Mouse (Mus musculus): Measurements from ENCODE around the gene Olfr615. TPM values are rescaled to one million over a fixed set of nuclear protein-coding genes. Genes with fewer than 3 reads are reported as not detected.
"Not testable (repeated sequence)": the region's sequence is repeated elsewhere in the genome, so short reads cannot be mapped to it uniquely, and the experiment has no call there.

Gene Olfr615
- polyA plus RNA-seq (2015; fragmentation: Nextera tagmentation; extraction: Ambion mirVana): not detected in 2 replicates

DNA sequence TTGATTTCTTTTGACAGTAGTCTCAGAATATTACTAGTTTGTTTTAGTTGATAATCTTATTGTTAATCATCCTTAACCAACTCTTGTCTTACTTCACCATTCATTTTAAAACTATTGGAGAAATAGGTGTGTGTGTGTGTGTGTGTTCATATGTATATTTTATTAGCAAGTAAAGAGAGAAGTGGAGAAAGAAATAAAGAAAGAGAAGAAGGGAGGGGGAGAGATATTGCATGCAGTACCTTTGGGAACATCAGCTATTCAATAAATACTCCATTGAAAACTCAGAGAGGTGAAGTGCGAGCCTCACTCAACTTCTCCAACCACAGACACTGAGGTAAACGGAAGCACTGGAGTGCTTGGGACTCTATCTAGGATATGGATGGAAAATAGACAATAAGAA lies at the start of gene Olfr615:
Gene Olfr615, plus strand, starts transcription at position 301 of the 400 bp plus-strand sequence.
- Histone ChIP-seq H3K27ac (ENCODE audit: low read length) (no peak within 1 kb of the TSS), H3K27me3 (ENCODE audit: control insufficient read depth, insufficient read depth, low read length) (no peaks in the 10 kb centered on the region), H3K4me1 (ENCODE audit: control insufficient read depth, insufficient read depth, low read length) (no peaks in the 10 kb centered on the region), H3K9ac (ENCODE audit: low read length) (no peak within 1 kb of the TSS), H3K4me2 (ENCODE audit: low read depth, low read length) (no peak within 1 kb of the TSS), H3K4me3 (ENCODE audit: low read length) (no peak within 1 kb of the TSS), H3K9me3 (replicated peaks; ENCODE audit: control insufficient read depth, low read length) (no peaks in the 10 kb centered on the region), H3K36me3 (ENCODE audit: control insufficient read depth, insufficient read depth) (no peaks in the 10 kb centered on the region)
- 66% methylated on average over 2 of the region's 2 CpGs for WGBS
- no peak for ATAC-seq (replicated peaks; ENCODE audit: extremely low read depth, insufficient read depth, low FRiP score)

DNA sequence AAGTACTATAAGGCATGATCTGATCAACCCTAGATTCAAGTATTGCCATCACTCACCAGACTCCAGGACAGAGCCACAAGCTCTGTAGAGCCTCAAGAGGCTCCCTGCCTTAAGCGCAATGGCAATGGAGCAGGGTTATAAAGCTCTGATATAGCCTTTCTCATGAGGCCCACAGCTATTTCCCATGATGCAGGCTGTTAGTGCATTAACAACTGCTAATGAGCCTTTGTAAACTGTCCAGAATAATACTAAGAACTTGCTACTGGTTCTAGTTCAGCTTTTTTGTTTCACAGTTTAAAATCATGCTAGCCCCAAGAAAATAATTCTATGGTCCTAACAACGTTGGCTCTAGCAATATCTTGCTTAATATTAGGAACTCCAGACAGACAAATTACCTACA lies 43.9 kb upstream of the Olfr615 start, which contains the start of gene Olfr610:
Gene Olfr610, minus strand, starts transcription at position 101 of the 400 bp plus-strand sequence.
- no peak for ATAC-seq (replicated peaks; ENCODE audit: extremely low read depth, insufficient read depth, low FRiP score)
- Histone ChIP-seq H3K9me3 (replicated peaks; ENCODE audit: control insufficient read depth, low read length) (no peaks in the 10 kb centered on the region), H3K4me2 (ENCODE audit: low read depth, low read length) (no peak within 1 kb of the TSS), H3K27me3 (ENCODE audit: control insufficient read depth, insufficient read depth, low read length) (no peaks in the 10 kb centered on the region), H3K36me3 (ENCODE audit: control insufficient read depth, insufficient read depth) (no peaks in the 10 kb centered on the region), H3K27ac (ENCODE audit: low read length) (no peak within 1 kb of the TSS), H3K4me1 (ENCODE audit: control insufficient read depth, insufficient read depth, low read length) (peaks cover 2% of the 10 kb centered on the region; the same call in 1 of the 2 replicates), H3K9ac (ENCODE audit: low read length) (no peak within 1 kb of the TSS), H3K4me3 (ENCODE audit: low read length) (no peak within 1 kb of the TSS)
- WGBS: 68% methylated on average over 2 of the region's 2 CpGs

DNA sequence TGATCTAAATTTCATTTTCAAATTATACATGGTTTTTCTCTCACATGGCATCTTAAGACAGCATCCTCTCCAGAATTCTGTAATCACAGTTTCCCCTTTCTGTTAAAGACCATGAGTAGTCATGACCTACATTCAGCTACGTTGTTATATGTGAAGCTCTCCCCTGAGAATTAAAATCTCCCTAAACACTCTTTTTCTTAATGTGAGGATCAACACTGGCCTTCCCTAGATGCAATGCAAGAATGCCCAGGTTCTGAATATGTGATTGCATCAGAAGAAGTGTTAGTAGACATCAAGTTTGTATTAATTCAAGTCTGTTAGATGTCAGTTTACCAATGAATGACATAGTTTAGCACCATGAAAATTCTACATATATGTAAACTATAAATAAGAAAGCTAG lies 35.1 kb upstream of the Olfr615 start, which contains the start of gene Olfr611:
Gene Olfr611, minus strand, starts transcription at position 101 of the 400 bp plus-strand sequence.
- H3K4me3 ChIP-seq (ENCODE audit: low read length); H3K4me2 ChIP-seq (ENCODE audit: low read depth, low read length); H3K9ac ChIP-seq (ENCODE audit: low read length); ATAC-seq (replicated peaks; ENCODE audit: extremely low read depth, insufficient read depth, low FRiP score); H3K9me3 ChIP-seq (replicated peaks; ENCODE audit: control insufficient read depth, low read length); H3K36me3 ChIP-seq (ENCODE audit: control insufficient read depth, insufficient read depth); H3K27me3 ChIP-seq (ENCODE audit: control insufficient read depth, insufficient read depth, low read length); H3K4me1 ChIP-seq (ENCODE audit: control insufficient read depth, insufficient read depth, low read length); H3K27ac ChIP-seq (ENCODE audit: low read length): not testable (repeated sequence)
- WGBS: 54% methylated on average over 1 of the region's 1 CpGs

DNA sequence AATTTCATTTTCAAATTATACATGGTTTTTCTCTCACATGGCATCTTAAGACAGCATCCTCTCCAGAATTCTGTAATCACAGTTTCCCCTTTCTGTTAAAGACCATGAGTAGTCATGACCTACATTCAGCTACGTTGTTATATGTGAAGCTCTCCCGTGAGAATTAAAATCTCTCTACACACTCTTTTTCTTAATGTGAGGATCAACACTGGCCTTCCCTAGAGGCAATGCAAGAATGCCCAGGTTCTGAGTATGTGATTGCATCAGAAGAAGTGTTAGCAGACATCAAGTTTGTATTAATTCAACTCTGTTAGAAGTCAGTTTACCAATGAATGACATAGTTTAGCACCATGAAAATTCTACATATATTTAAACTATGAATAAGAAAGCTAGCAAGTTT lies 13.3 kb upstream of the Olfr615 start, which contains the start of gene Olfr612:
Gene Olfr612, minus strand, starts transcription at position 101 of the 400 bp plus-strand sequence.
- H3K9ac ChIP-seq (ENCODE audit: low read length); H3K27me3 ChIP-seq (ENCODE audit: control insufficient read depth, insufficient read depth, low read length); H3K4me3 ChIP-seq (ENCODE audit: low read length); H3K36me3 ChIP-seq (ENCODE audit: control insufficient read depth, insufficient read depth); ATAC-seq (replicated peaks; ENCODE audit: extremely low read depth, insufficient read depth, low FRiP score); H3K4me1 ChIP-seq (ENCODE audit: control insufficient read depth, insufficient read depth, low read length); H3K4me2 ChIP-seq (ENCODE audit: low read depth, low read length); H3K9me3 ChIP-seq (replicated peaks; ENCODE audit: control insufficient read depth, low read length); H3K27ac ChIP-seq (ENCODE audit: low read length): not testable (repeated sequence)
- 70% methylated on average over 2 of the region's 2 CpGs for WGBS

DNA sequence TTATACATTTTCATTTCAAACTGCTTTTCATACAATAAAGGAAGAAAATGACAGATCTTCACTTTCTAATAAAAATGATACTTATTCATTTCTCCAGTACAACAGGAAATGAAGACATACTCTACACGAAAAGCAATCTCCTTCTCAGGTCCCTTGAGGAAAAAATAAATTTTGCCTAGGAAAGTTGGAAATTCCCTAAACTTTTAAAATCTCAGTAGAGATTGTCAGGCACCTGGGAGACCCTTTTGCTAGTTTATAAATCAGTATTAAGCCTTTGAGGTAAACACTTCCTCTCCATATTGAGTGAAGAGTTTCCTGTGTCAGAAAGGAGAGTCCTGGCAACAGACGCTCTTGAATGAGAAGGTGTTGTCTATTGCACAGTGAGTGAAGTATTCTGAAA lies 8.1 kb upstream of the Olfr615 start, which contains the start of gene Olfr613:
Gene Olfr613, plus strand, starts transcription at position 301 of the 400 bp plus-strand sequence.
- Histone ChIP-seq H3K4me3 (ENCODE audit: low read length) (no peak within 1 kb of the TSS), H3K4me2 (ENCODE audit: low read depth, low read length) (no peak within 1 kb of the TSS), H3K4me1 (ENCODE audit: control insufficient read depth, insufficient read depth, low read length) (no peaks in the 10 kb centered on the region), H3K36me3 (ENCODE audit: control insufficient read depth, insufficient read depth) (no peaks in the 10 kb centered on the region), H3K9ac (ENCODE audit: low read length) (no peak within 1 kb of the TSS), H3K27me3 (ENCODE audit: control insufficient read depth, insufficient read depth, low read length) (no peaks in the 10 kb centered on the region), H3K9me3 (replicated peaks; ENCODE audit: control insufficient read depth, low read length) (0 out of 2 replicates have a peak, but pooled peaks cover 4% of the 10 kb centered on the region), H3K27ac (ENCODE audit: low read length) (no peak within 1 kb of the TSS)
- no peak for ATAC-seq (replicated peaks; ENCODE audit: extremely low read depth, insufficient read depth, low FRiP score)
- 60% methylated on average over 2 of the region's 2 CpGs for WGBS

DNA sequence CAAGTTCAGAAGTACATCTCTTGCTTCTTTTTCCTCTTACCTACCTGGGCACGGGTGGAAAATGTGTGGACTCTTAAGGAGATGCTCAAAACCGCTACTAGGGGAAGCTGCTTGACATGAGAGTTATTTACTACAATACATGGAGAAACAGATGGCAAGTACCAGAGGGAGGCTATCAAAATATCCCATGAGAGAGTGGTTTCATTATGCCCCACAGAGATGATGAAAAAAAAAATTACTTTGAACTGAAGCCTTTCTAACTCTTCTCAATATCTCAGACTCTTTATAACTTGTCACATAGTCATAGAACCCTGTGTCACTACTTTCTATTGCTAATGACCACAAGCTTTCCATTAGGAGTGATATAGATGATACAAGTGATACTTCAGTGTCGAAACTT lies 13.2 kb downstream of the Olfr615 start, which contains the start of gene Olfr616:
Gene Olfr616, minus strand, starts transcription at position 101 of the 400 bp plus-strand sequence.
- no peak within 1 kb of the TSS for H3K4me3 ChIP-seq (ENCODE audit: low read length)
- H3K27me3 ChIP-seq (ENCODE audit: control insufficient read depth, insufficient read depth, low read length): no peaks in the 10 kb centered on the region
- no peaks in the 10 kb centered on the region for H3K36me3 ChIP-seq (ENCODE audit: control insufficient read depth, insufficient read depth)
- WGBS: 82% methylated on average over 3 of the region's 3 CpGs
- no peak for ATAC-seq (replicated peaks; ENCODE audit: extremely low read depth, insufficient read depth, low FRiP score)
- no peak within 1 kb of the TSS for H3K4me2 ChIP-seq (ENCODE audit: low read depth, low read length)
- H3K27ac ChIP-seq (ENCODE audit: low read length): no peak within 1 kb of the TSS
- H3K9me3 ChIP-seq (replicated peaks; ENCODE audit: control insufficient read depth, low read length): no peaks in the 10 kb centered on the region
- H3K4me1 ChIP-seq (ENCODE audit: control insufficient read depth, insufficient read depth, low read length): no peaks in the 10 kb centered on the region
- no peak within 1 kb of the TSS for H3K9ac ChIP-seq (ENCODE audit: low read length)

DNA sequence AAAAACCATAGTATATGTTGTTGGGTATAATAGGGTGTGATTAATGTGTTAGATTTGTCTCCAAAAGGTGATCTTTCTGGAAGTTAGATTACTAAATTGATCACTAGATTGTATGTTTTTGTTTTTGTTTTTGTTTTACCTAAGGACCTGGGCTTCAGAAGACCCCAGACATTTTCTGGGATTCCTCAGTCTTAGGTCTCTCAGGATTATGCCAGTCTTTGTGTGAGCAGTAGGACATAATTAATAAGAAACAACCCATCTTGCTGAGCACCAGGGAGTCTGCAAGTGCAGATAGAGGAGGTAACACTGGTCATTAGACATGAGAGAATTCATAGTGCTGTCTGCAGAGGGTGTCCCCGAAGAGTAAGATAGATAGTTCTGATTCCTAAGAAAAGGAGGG lies 16.9 kb downstream of the Olfr615 start, which contains the start of gene Olfr617:
Gene Olfr617, plus strand, starts transcription at position 301 of the 400 bp plus-strand sequence.
- no peak for ATAC-seq (replicated peaks; ENCODE audit: extremely low read depth, insufficient read depth, low FRiP score)
- Histone ChIP-seq H3K27ac (ENCODE audit: low read length) (no peak within 1 kb of the TSS), H3K4me1 (ENCODE audit: control insufficient read depth, insufficient read depth, low read length) (no peaks in the 10 kb centered on the region), H3K9me3 (replicated peaks; ENCODE audit: control insufficient read depth, low read length) (no peaks in the 10 kb centered on the region), H3K9ac (ENCODE audit: low read length) (no peak within 1 kb of the TSS), H3K4me3 (ENCODE audit: low read length) (no peak within 1 kb of the TSS), H3K27me3 (ENCODE audit: control insufficient read depth, insufficient read depth, low read length) (no peaks in the 10 kb centered on the region), H3K4me2 (ENCODE audit: low read depth, low read length) (no peak within 1 kb of the TSS), H3K36me3 (ENCODE audit: control insufficient read depth, insufficient read depth) (no peaks in the 10 kb centered on the region)
- WGBS: 64% methylated on average over 1 of the region's 1 CpGs

DNA sequence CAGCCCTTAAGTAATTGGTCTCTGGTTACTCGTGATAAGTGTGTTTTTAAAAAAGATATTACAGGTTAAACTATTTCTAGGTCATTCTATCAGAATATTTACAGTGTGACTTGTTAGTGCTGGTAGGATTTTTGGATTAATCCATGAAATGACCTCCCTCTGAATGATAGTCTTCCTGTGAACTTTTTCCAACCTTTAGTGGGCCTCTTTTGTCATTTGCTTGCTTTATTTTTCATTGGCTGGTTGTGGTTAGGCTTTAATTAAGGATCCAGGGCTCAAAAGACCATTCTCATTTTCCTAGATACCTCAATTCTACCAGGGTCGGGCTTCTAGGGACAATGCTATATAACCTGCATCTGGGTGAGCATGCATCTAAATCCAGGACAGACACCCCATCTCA lies 33.9 kb downstream of the Olfr615 start, which contains the start of gene Olfr618:
Gene Olfr618, plus strand, starts transcription at position 301 of the 400 bp plus-strand sequence.
- 57% methylated on average over 2 of the region's 2 CpGs for WGBS
- H3K9me3 ChIP-seq (replicated peaks; ENCODE audit: control insufficient read depth, low read length): no peaks in the 10 kb centered on the region
- H3K4me3 ChIP-seq (ENCODE audit: low read length): no peak within 1 kb of the TSS
- no peak for ATAC-seq (replicated peaks; ENCODE audit: extremely low read depth, insufficient read depth, low FRiP score)
- H3K4me2 ChIP-seq (ENCODE audit: low read depth, low read length): no peak within 1 kb of the TSS
- no peaks in the 10 kb centered on the region for H3K27me3 ChIP-seq (ENCODE audit: control insufficient read depth, insufficient read depth, low read length)
- no peaks in the 10 kb centered on the region for H3K36me3 ChIP-seq (ENCODE audit: control insufficient read depth, insufficient read depth)
- H3K27ac ChIP-seq (ENCODE audit: low read length): no peak within 1 kb of the TSS
- H3K4me1 ChIP-seq (ENCODE audit: control insufficient read depth, insufficient read depth, low read length): no peaks in the 10 kb centered on the region
- no peak within 1 kb of the TSS for H3K9ac ChIP-seq (ENCODE audit: low read length)

DNA sequence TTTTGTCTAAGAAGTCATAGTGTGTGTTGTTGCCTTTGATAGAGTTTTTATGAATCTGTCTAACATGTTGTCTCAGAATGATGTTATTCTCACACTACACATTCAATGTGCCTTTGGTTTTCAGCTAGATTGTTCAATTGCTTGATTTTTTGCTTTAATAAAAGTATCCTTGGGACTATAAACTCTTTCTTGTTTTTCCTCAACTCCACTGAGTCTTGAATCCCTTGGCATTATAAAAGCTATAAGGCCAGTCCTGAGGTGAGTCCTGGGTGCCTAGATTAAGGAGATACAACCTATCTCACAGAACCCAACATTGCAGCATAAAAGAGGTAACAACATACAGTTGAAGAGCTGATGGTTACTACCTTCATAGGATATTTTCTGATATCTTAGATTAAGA lies 44.4 kb downstream of the Olfr615 start, which contains the start of gene Olfr619:
Gene Olfr619, plus strand, starts transcription at position 301 of the 400 bp plus-strand sequence.
- ATAC-seq (replicated peaks; ENCODE audit: extremely low read depth, insufficient read depth, low FRiP score): no peak
- Histone ChIP-seq H3K27ac (ENCODE audit: low read length) (no peak within 1 kb of the TSS), H3K9me3 (replicated peaks; ENCODE audit: control insufficient read depth, low read length) (no peaks in the 10 kb centered on the region), H3K4me1 (ENCODE audit: control insufficient read depth, insufficient read depth, low read length) (no peaks in the 10 kb centered on the region), H3K4me3 (ENCODE audit: low read length) (no peak within 1 kb of the TSS), H3K27me3 (ENCODE audit: control insufficient read depth, insufficient read depth, low read length) (no peaks in the 10 kb centered on the region), H3K36me3 (ENCODE audit: control insufficient read depth, insufficient read depth) (no peaks in the 10 kb centered on the region), H3K9ac (ENCODE audit: low read length) (no peak within 1 kb of the TSS), H3K4me2 (ENCODE audit: low read depth, low read length) (no peak within 1 kb of the TSS)
